Mouse (Mus musculus): ENCODE data around the gene Fxyd6. TPM values are rescaled to one million over a fixed set of nuclear protein-coding genes. Genes with fewer than 3 reads are reported as not detected.

Gene Fxyd6
- polyA plus RNA-seq, 1 experiment from 2014 or later, result 164 TPM

DNA sequence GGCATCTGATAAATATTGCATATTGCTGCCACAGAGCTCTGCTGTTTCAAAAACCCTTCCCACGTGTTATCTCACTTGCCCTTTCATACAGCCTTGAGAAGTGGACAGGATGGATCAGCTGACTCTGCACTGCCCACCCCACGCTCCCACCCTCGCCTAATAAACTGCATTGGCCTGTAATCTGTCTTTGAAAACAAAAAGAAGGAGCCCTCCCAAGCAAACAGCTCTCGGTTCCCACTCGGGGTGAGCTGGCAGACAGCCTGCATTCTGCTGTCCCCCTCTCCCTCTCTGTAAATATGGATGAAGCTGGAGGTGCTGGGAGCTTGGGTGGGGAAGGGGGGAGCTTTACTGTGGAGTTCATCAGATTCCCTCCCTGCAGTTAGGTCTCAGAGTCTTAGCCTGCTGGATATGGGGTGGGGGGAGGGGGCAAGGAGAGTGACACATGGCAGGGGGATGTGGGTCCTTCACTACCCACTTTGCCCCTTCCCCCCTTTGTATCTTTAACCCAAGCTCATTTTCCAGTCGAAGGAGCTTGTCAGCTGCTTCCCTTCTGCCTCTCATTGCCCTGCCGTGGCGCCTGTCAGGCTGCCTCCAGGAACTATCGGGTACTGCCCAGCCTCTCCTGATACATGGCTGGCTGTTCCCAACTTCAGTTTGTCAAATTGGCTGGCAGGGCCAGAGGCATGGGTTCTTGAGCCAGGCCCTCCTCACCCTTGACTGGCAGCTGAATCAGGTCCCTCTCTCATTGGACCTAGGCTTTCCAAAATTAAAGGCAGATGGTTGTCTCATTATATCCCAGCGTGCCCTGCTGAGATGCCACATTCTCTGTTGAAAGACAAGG is 10.6 kb downstream of the Fxyd6 start:
- H3K4me3 ChIP-seq, result no peak overlapping the region
- H3K36me3 ChIP-seq, result peaks cover 65% of the 10 kb centered on the region
- 74% methylated on average over 10 of the region's 10 CpGs for WGBS
- DNase-seq (ENCODE audit: low spot score), result no peak
- H3K27ac ChIP-seq (replicated peaks), result no peak overlapping the region
- peaks cover 21% of the 10 kb centered on the region for H3K4me1 ChIP-seq
- no peaks in the 10 kb centered on the region for H3K27me3 ChIP-seq (ENCODE audit: low read depth, poor library complexity, severe bottlenecking)
- no peaks in the 10 kb centered on the region for H3K9me3 ChIP-seq (replicated peaks)

DNA sequence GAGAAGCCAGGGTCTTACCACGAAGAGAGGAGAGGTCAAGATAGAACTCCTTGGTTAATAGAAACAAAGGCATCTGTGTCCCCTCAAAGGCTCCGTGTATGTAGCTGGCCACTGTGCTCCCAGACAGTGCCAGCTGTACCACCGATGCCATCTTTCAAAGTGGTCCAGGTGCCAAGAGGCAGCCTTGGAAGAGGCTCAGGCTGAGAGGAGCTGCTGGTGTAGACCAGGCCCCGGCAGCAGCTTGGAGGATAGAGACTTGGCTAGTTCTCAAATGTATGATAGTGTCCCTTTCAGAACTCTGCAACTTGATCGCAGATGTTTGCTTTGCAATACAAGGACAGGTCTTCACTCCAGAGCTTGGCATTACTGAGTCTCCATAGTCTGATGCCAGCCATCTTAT is 12.4 kb downstream of the Fxyd6 start:
- WGBS, result 85% methylated on average over 5 of the region's 5 CpGs
- Histone ChIP-seq H3K4me3 (no peak overlapping the region), H3K9me3 (replicated peaks) (no peaks in the 10 kb centered on the region), H3K27ac (replicated peaks) (no peak overlapping the region), H3K27me3 (ENCODE audit: low read depth, poor library complexity, severe bottlenecking) (no peaks in the 10 kb centered on the region), H3K36me3 (peaks cover 48% of the 10 kb centered on the region), H3K4me1 (peaks cover 21% of the 10 kb centered on the region)
- DNase-seq (ENCODE audit: low spot score), result no peak

DNA sequence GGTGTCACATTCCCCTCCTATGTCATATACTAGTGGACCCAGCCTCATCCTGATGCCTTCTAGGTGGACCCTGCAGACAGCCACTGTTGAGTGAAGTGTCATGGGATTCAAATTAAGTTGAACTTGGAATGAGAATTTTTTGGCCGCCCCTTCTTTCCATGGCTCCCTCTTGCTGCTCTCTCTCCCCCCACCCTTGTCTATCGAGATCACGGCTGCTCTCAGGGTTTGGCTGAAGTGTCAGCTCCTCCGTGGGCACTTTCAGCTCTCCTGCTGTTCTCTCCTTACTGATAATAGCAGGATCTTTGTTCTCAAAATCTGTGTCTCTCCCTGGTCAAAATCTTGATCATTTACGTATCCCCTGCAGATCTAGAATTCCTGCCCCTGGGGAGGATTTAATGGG is 12.8 kb downstream of the Fxyd6 start:
- DNase-seq (ENCODE audit: low spot score), result no peak
- peaks cover 21% of the 10 kb centered on the region for H3K4me1 ChIP-seq
- 89% methylated on average over 5 of the region's 5 CpGs for WGBS
- peaks cover 43% of the 10 kb centered on the region for H3K36me3 ChIP-seq
- H3K27ac ChIP-seq (replicated peaks), result no peak overlapping the region
- H3K4me3 ChIP-seq, result no peak overlapping the region
- no peaks in the 10 kb centered on the region for H3K9me3 ChIP-seq (replicated peaks)
- H3K27me3 ChIP-seq (ENCODE audit: low read depth, poor library complexity, severe bottlenecking), result no peaks in the 10 kb centered on the region

DNA sequence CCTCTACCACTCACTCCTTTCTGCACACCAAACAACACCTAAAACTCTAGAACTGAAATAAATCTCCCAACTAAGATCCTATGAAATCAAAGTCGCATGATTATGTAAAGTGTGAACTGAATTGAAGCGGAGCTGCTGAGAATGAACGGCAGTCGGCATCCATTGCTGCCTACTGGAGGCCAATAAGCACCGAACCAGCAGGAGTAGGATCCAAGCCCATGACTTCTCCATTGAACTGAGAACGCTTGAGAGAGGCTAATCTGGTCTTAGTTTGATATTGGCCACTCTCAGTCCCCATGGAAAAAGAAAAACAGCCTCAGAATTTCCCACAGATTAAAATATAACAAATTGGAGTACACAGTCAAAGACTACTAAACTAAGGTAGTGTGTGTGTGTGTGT is 13.9 kb downstream of the Fxyd6 start:
- H3K4me3 ChIP-seq, result no peak overlapping the region
- H3K36me3 ChIP-seq, result peaks cover 38% of the 10 kb centered on the region
- no peaks in the 10 kb centered on the region for H3K9me3 ChIP-seq (replicated peaks)
- DNase-seq (ENCODE audit: low spot score), result no peak
- WGBS, result 94% methylated on average over 6 of the region's 6 CpGs
- H3K27me3 ChIP-seq (ENCODE audit: low read depth, poor library complexity, severe bottlenecking), result no peaks in the 10 kb centered on the region
- peaks cover 17% of the 10 kb centered on the region for H3K4me1 ChIP-seq
- H3K27ac ChIP-seq (replicated peaks), result no peak overlapping the region

DNA sequence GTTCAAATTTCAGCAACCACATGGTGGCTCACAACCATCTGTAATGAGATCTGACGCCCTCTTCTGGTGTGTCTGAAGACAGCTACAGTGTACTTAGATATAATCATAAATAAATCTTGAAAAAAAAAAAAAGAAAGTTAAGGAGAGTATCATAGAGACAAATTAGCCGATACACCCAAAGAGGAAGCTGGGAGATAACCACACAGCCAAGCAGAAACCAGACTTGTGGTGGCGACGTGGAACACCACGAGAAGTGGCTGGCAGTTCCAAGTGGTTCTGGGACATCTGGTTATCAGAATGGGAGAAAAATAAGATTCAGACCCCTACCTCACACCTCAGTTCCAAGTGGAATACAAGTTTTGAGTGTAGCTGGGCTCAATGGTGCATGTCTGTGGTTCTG is 16.7 kb downstream of the Fxyd6 start:
- DNase-seq (ENCODE audit: low spot score), result no peak
- Histone ChIP-seq H3K36me3 (peaks cover 32% of the 10 kb centered on the region), H3K27me3 (ENCODE audit: low read depth, poor library complexity, severe bottlenecking) (no peaks in the 10 kb centered on the region), H3K4me1 (no peaks in the 10 kb centered on the region), H3K4me3 (no peak overlapping the region), H3K27ac (replicated peaks) (no peak overlapping the region), H3K9me3 (replicated peaks) (no peaks in the 10 kb centered on the region)
- WGBS, result 89% methylated on average over 5 of the region's 5 CpGs

DNA sequence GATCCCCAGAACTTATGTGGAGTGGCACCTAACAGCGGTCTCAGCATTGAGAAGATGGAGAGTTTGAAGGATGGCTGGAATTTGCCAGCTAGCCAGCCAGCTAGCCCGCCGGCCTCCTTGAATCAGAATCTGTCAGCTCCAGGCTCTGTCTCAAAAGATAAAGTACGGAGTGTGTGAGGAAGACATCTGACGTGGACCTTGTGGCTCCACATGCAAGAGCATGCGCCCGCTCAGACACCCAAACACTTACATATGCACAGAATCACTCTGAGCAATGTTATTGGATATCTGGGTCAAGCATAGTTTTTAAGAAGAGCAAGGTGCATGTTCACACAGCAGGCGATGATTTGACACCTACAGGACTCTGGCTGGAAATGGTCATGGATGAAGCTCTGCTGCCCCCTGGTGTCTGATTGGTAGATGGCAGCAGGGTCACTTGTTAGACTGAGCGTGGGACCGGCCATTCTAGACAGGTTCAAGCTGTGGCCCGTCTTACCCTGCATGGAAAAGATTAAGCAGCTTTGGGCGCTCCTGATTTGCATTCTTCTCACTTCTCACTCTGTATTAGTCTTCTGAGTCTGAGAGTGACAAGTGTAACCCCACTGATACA is 18.5 kb downstream of the Fxyd6 start:
- 50% methylated on average over 12 of the region's 12 CpGs for WGBS
- H3K27me3 ChIP-seq (ENCODE audit: low read depth, poor library complexity, severe bottlenecking), result no peaks in the 10 kb centered on the region

DNA sequence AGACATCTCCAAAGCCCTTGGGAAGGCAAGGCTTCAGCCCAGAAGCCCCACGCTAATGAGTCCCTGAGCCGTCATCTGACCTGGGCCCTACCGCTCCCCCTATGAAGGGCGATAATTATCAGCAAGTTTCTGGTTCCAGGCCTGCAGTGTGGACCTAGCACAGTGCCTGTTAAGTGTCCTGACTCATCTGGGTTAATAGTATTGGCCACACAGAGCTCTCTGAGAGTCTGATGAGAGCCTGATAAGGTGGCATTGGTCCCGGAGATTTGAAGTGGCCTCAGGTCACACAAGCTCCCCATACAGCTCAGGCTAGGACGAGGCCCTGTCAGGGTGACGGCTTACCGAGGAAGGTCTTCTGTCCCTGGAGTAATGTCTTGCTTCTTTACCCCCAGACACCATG is 19.6 kb downstream of the Fxyd6 start:
- peaks cover 42% of the 10 kb centered on the region for H3K36me3 ChIP-seq
- H3K4me3 ChIP-seq, result no peak overlapping the region
- no peak for DNase-seq (ENCODE audit: low spot score)
- 89% methylated on average over 8 of the region's 8 CpGs for WGBS
- H3K27me3 ChIP-seq (ENCODE audit: low read depth, poor library complexity, severe bottlenecking), result no peaks in the 10 kb centered on the region
- H3K27ac ChIP-seq (replicated peaks), result no peak overlapping the region
- no peaks in the 10 kb centered on the region for H3K4me1 ChIP-seq
- no peaks in the 10 kb centered on the region for H3K9me3 ChIP-seq (replicated peaks)

More for the DNA sequence above, 18.5 kb downstream of the Fxyd6 start:
- H3K27ac ChIP-seq (replicated peaks), result no peak overlapping the region
- H3K36me3 ChIP-seq, result peaks cover 40% of the 10 kb centered on the region
- H3K4me3 ChIP-seq, result no peak overlapping the region
- H3K9me3 ChIP-seq (replicated peaks), result no peaks in the 10 kb centered on the region
- peak; percentile 79 for DNase-seq (ENCODE audit: low spot score)
- H3K4me1 ChIP-seq, result no peaks in the 10 kb centered on the region

DNA sequence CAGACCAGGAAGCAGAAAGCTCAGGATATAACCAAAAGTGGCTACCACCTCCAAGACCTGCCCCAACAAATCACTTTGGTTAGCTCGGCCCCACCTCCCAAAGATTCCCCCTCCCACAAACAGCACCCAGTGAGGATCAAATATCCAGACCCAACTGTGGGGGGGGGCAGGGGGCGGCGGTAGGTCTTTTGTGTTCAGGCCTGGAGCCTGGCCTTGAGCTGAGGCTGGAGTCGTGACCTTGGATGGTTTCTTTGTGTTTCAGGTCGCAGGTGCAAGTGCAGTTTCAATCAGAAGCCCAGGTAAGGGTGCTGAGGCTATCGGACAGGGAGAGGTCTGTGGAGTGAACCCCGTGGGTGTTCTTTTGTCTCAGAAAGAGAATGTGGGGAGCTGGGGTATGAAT is 21.3 kb downstream of the Fxyd6 start:
- Histone ChIP-seq H3K27ac (replicated peaks) (no peak overlapping the region), H3K4me1 (no peaks in the 10 kb centered on the region), H3K4me3 (no peak overlapping the region), H3K9me3 (replicated peaks) (no peaks in the 10 kb centered on the region), H3K27me3 (ENCODE audit: low read depth, poor library complexity, severe bottlenecking) (no peaks in the 10 kb centered on the region), H3K36me3 (peaks cover 59% of the 10 kb centered on the region)
- 78% methylated on average over 7 of the region's 7 CpGs for WGBS
- DNase-seq (ENCODE audit: low spot score), result no peak

DNA sequence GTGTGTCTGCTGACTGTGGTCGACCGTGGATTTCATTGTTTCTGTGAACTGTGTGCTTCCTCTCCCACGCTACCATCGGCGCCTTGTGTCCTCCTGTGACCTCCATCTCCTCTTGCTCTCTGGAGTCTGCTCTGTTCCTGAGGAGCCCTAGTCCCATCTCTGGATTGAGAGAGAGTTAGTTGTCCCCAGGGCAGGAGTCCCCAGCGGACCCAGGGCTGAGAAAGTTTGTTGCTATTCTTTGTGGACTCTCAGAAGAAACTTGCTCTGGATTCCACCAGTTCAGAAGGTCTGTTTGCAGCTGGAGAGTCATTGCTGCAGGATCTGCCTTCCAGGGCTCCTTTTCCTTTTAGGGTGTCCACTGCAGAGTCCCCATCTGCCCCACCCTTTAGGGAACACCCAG is 25.2 kb downstream of the Fxyd6 start:
- peaks cover 62% of the 10 kb centered on the region for H3K36me3 ChIP-seq
- no peak for DNase-seq (ENCODE audit: low spot score)
- H3K4me1 ChIP-seq, result no peaks in the 10 kb centered on the region
- H3K27ac ChIP-seq (replicated peaks), result no peak overlapping the region
- H3K27me3 ChIP-seq (ENCODE audit: low read depth, poor library complexity, severe bottlenecking), result no peaks in the 10 kb centered on the region
- WGBS, result 92% methylated on average over 6 of the region's 6 CpGs
- H3K4me3 ChIP-seq, result no peak overlapping the region
- no peaks in the 10 kb centered on the region for H3K9me3 ChIP-seq (replicated peaks)

DNA sequence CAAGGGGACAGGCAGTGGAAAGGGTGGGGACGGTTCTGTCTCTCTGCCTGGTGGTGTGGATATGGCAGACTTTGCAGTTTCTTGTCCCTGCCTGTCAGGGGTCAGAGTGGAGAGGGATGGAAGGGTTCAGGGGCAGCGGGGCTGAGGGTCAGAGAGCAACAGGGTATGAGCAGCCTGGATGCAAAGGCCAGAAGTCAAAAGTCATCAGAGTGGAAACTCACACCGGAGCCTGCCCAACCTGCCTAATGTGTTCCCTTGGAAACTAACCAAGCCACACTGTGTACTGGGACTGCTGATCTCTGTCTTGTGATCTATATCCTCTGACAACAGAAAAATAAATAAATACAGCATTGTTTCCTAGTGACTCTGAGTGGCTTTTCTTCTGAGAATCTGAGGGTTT is 25.8 kb downstream of the Fxyd6 start:
- no peaks in the 10 kb centered on the region for H3K4me1 ChIP-seq
- 68% methylated on average over 3 of the region's 3 CpGs for WGBS
- DNase-seq (ENCODE audit: low spot score), result no peak
- H3K36me3 ChIP-seq, result peaks cover 56% of the 10 kb centered on the region
- H3K27me3 ChIP-seq (ENCODE audit: low read depth, poor library complexity, severe bottlenecking), result no peaks in the 10 kb centered on the region
- no peaks in the 10 kb centered on the region for H3K9me3 ChIP-seq (replicated peaks)
- no peak overlapping the region for H3K4me3 ChIP-seq
- no peak overlapping the region for H3K27ac ChIP-seq (replicated peaks)

DNA sequence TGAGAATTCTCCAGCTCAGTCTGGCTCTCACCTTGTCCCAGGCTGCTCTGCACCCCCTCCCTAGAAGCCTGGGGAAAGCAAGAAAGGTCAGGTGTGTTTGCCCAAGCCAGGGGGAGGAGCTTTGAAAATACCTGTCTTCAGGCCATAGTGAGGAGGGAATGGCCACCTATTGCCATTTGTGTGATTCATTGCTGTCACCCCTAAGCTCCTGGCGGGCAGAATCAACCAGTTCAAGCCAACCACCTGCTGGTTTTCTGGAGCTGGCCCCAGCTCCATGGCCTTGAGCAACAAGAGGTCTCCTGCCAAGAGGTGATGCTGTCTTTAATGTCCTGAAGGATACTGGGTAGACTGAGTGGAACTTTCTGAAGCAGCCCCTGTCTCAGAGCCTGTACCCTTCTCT is 28.4 kb downstream of the Fxyd6 start:
- Histone ChIP-seq H3K27ac (replicated peaks) (no peak overlapping the region), H3K4me3 (no peak overlapping the region), H3K36me3 (peaks cover 33% of the 10 kb centered on the region), H3K9me3 (replicated peaks) (no peaks in the 10 kb centered on the region), H3K4me1 (no peaks in the 10 kb centered on the region), H3K27me3 (ENCODE audit: low read depth, poor library complexity, severe bottlenecking) (no peaks in the 10 kb centered on the region; the same call in 1 of the 2 replicates)
- no peak for DNase-seq (ENCODE audit: low spot score)
- WGBS, result 64% methylated on average over 1 of the region's 1 CpGs

DNA sequence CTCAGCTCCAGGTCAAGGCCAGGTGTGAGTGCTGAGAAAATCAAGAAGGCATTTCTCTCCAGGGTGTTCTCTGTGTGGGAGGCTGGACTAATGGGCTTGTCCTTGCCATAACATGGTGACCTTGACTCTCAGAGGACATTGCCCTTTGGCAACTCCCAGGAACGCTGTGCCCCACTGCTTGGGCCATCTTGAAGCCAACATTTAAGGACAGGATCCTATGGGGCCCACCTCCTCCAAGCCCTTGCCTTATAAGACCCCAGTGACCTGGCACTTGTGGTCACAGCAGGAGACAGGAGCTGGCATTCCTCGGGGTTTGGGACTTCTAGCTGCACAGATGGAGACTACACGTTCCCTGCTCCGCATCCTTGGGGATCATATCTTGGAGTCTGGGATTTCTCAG is 29.4 kb downstream of the Fxyd6 start, which contains the start of gene Fxyd2:
TSS of gene Fxyd2 (plus strand) at position 236 of the 400 bp plus-strand sequence.
- Histone ChIP-seq H3K27ac (replicated peaks) (no peak within 1 kb of the TSS), H3K27me3 (ENCODE audit: low read depth, poor library complexity, severe bottlenecking) (no peaks in the 10 kb centered on the region; the same call in 1 of the 2 replicates), H3K4me3 (no peak within 1 kb of the TSS), H3K9me3 (replicated peaks) (no peaks in the 10 kb centered on the region), H3K4me1 (no peaks in the 10 kb centered on the region), H3K36me3 (peaks cover 22% of the 10 kb centered on the region)
- 80% methylated on average over 4 of the region's 4 CpGs for WGBS
- DNase-seq (ENCODE audit: low spot score), result no peak

DNA sequence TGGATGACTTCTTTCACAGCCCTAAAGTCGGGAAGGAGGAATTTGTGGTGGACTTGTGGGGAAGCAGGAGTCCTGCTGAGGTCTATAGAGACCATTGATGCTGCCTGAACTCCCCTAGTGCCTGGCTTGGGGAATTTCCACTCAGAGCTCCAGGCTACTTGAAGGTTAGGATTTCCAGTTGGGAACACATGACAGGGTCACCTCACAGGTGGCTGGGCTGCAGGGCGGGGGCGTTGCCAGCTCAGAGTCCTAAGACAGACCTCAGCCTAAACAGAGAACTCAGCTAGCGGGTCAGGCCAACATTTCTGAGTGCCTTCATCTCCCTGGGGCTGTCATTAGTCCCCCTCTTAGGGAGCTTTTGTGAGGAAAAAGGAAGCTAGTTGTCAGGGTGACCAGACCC is 31.9 kb downstream of the Fxyd6 start:
- WGBS, result 64% methylated on average over 4 of the region's 4 CpGs

More for the DNA sequence above, 31.9 kb downstream of the Fxyd6 start:
- no peak for DNase-seq (ENCODE audit: low spot score)
- no peak overlapping the region for H3K27ac ChIP-seq (replicated peaks)
- no peaks in the 10 kb centered on the region for H3K36me3 ChIP-seq
- H3K9me3 ChIP-seq (replicated peaks), result no peaks in the 10 kb centered on the region
- no peaks in the 10 kb centered on the region; the same call in 1 of the 2 replicates for H3K27me3 ChIP-seq (ENCODE audit: low read depth, poor library complexity, severe bottlenecking)
- no peak overlapping the region for H3K4me3 ChIP-seq
- no peaks in the 10 kb centered on the region for H3K4me1 ChIP-seq

All from midbrain, embryonic 10.5 days (tissue).